Mouse (Mus musculus) G1E (cell line): ENCODE data around the gene Mgll.

Experiments used
- CTCF ChIP-seq: IDR thresholded peaks from 2 replicates; pipeline ENCODE4 v1.5.1; 2012; ENCODE audit warnings: low read depth, low read length, inconsistent platforms, mixed read lengths
- GATA1 ChIP-seq: IDR thresholded peaks from 2 replicates; pipeline ENCODE4 v1.6.1; 2012; ENCODE audit warnings: borderline replicate concordance, low read length, inconsistent platforms, mixed read lengths
- GATA2 ChIP-seq: IDR thresholded peaks from 2 replicates; pipeline ENCODE4 v1.6.1; 2012; ENCODE audit warnings: low read depth, low read length, inconsistent platforms, borderline replicate concordance
- POLR2AphosphoS5 ChIP-seq: IDR thresholded peaks from 2 replicates; pipeline ENCODE4 v1.6.1; 2012; ENCODE audit warnings: low read depth, low read length, inconsistent platforms; ENCODE audit not compliant: insufficient replicate concordance
- TAL1 ChIP-seq: conservative IDR thresholded peaks from 2 replicates; pipeline ENCODE4 v1.6.1; 2012; ENCODE audit warnings: low read depth, low read length, inconsistent platforms, mixed read lengths

GRCm38 (mm10) chr6:88770300-88770904 is 46.2 kb downstream of the Mgll start:
- TF ChIP-seq CTCF, result no peak
- TF ChIP-seq GATA1, result no peak
- no peak for TF ChIP-seq TAL1
- TF ChIP-seq GATA2, result no peak
- TF ChIP-seq POLR2AphosphoS5, result no peak
